Mouse (Mus musculus) G1E (cell line): Measurements from ENCODE around the gene Arhgef6. TPM values are rescaled to one million over a fixed set of nuclear protein-coding genes. Genes with fewer than 3 reads are reported as not detected.

ENCODE experiments used
- ATAC-seq: 2 replicates; pipeline ENCODE4 v1.8.0; 2016; ENCODE audit warnings: mild to moderate bottlenecking; ENCODE audit not compliant: insufficient number of reproducible peaks, poor library complexity, low FRiP score, severe bottlenecking; ENCODE audit errors: extremely low read depth
- DNase-seq: peaks from one replicate; pipeline ENCODE4 v3.0.0; 2012; ENCODE audit warnings: low spot score
- H3K27me3 ChIP-seq: 2 replicates; pipeline ENCODE4 v1.6.1; 2012; ENCODE audit warnings: mild to moderate bottlenecking, low read length, inconsistent platforms; ENCODE audit not compliant: insufficient read depth
- H3K36me3 ChIP-seq: replicated peaks from 2 replicates; pipeline ENCODE3; 2012; ENCODE audit warnings: mild to moderate bottlenecking, inconsistent platforms
- H3K4me1 ChIP-seq: 2 replicates; pipeline ENCODE4 v1.6.1; 2012; ENCODE audit warnings: low read depth, low read length, inconsistent platforms, mixed read lengths; ENCODE audit not compliant: insufficient read depth
- H3K4me3 ChIP-seq: 2 replicates; pipeline ENCODE4 v1.5.1; 2012; ENCODE audit warnings: low read depth, mild to moderate bottlenecking, inconsistent platforms, low read length, moderate library complexity, mixed read lengths
- H3K9me3 ChIP-seq: replicated peaks from 2 replicates; pipeline ENCODE4 v1.6.1; 2012; ENCODE audit warnings: inconsistent platforms
- CTCF ChIP-seq: IDR thresholded peaks from 2 replicates; pipeline ENCODE4 v1.5.1; 2012; ENCODE audit warnings: low read depth, low read length, inconsistent platforms, mixed read lengths
- GATA1 ChIP-seq: IDR thresholded peaks from 2 replicates; pipeline ENCODE4 v1.6.1; 2012; ENCODE audit warnings: borderline replicate concordance, low read length, inconsistent platforms, mixed read lengths
- GATA2 ChIP-seq: IDR thresholded peaks from 2 replicates; pipeline ENCODE4 v1.6.1; 2012; ENCODE audit warnings: low read depth, low read length, inconsistent platforms, borderline replicate concordance
- POLR2AphosphoS5 ChIP-seq: IDR thresholded peaks from 2 replicates; pipeline ENCODE4 v1.6.1; 2012; ENCODE audit warnings: low read depth, low read length, inconsistent platforms; ENCODE audit not compliant: insufficient replicate concordance
- TAL1 ChIP-seq: conservative IDR thresholded peaks from 2 replicates; pipeline ENCODE4 v1.6.1; 2012; ENCODE audit warnings: low read depth, low read length, inconsistent platforms, mixed read lengths
- polyA plus RNA-seq: library from polyadenylated mRNA; stranded (reverse); fragments of >175 nt; gene quantifications from 2 replicates; pipeline ENCODE4 v1.2.3, GENCODE M21; 2012
- total RNA-seq, 2 experiments: library from RNA; stranded (forward) in 1 of 2; stranded (reverse) in 1 of 2; fragments of 200-1000 nt in 1 of 2; fragments of >200 nt in 1 of 2; fragmentation: Nextera tagmentation in 1 of 2; gene quantifications; 2 replicates each; pipeline ENCODE4 v1.2.3; 2014 to 2017

The Arhgef6 gene
- total and polyA plus RNA-seq, 3 experiments, result 0.25 to 7.2 (median 1.1) TPM

- DNase-seq, result no peak
- TF ChIP-seq GATA2 (no peak), CTCF (no peak), POLR2AphosphoS5 (no peak), TAL1 (no peak), GATA1 (no peak)
- Histone ChIP-seq H3K36me3 (no peaks in the 10 kb centered on the region), H3K27me3 (no peaks in the 10 kb centered on the region), H3K4me3 (no peak overlapping the region), H3K9me3 (no peaks in the 10 kb centered on the region), H3K4me1 (no peaks in the 10 kb centered on the region)
- no peak for ATAC-seq
Measured at GRCm38 (mm10) chrX:57238572-57238971, 100.0 kb downstream of the Arhgef6 start.

GRCm38 (mm10) chrX:57235982-57236381, 102.5 kb downstream of the Arhgef6 start:
- no peaks in the 10 kb centered on the region for H3K4me1 ChIP-seq
- H3K36me3 ChIP-seq, result no peaks in the 10 kb centered on the region
- ATAC-seq, result no peak
- H3K9me3 ChIP-seq, result no peaks in the 10 kb centered on the region
- H3K4me3 ChIP-seq, result no peak overlapping the region
- H3K27me3 ChIP-seq, result no peaks in the 10 kb centered on the region
- TF ChIP-seq GATA1, result no peak
- TF ChIP-seq CTCF, result no peak
- no peak for TF ChIP-seq TAL1
- no peak for TF ChIP-seq POLR2AphosphoS5
- TF ChIP-seq GATA2, result no peak
- no peak for DNase-seq

- Histone ChIP-seq H3K9me3 (no peaks in the 10 kb centered on the region), H3K27me3 (no peaks in the 10 kb centered on the region), H3K4me3 (no peak overlapping the region), H3K4me1 (no peaks in the 10 kb centered on the region), H3K36me3 (no peaks in the 10 kb centered on the region)
- DNase-seq, result no peak
- no peak for TF ChIP-seq POLR2AphosphoS5
- no peak for TF ChIP-seq CTCF
- TF ChIP-seq TAL1, result no peak
- TF ChIP-seq GATA2, result no peak
- no peak for TF ChIP-seq GATA1
- no peak for ATAC-seq
Measured at GRCm38 (mm10) chrX:57233596-57233995, 104.9 kb downstream of the Arhgef6 start.

GRCm38 (mm10) chrX:57228178-57228577, 110.4 kb downstream of the Arhgef6 start:
- Histone ChIP-seq H3K4me3 (no peak overlapping the region), H3K4me1 (no peaks in the 10 kb centered on the region), H3K27me3 (no peaks in the 10 kb centered on the region), H3K9me3 (no peaks in the 10 kb centered on the region), H3K36me3 (no peaks in the 10 kb centered on the region)
- TF ChIP-seq GATA1 (no peak), GATA2 (no peak), CTCF (no peak), TAL1 (no peak), POLR2AphosphoS5 (no peak)
- ATAC-seq (no peak), DNase-seq (no peak)

GRCm38 (mm10) chrX:57223301-57223700, 115.2 kb downstream of the Arhgef6 start:
- H3K4me1 ChIP-seq, result no peaks in the 10 kb centered on the region
- H3K4me3 ChIP-seq, result no peak overlapping the region
- H3K9me3 ChIP-seq, result no peaks in the 10 kb centered on the region
- no peaks in the 10 kb centered on the region for H3K27me3 ChIP-seq
- TF ChIP-seq GATA2, result no peak
- no peak for TF ChIP-seq GATA1
- TF ChIP-seq TAL1, result no peak
- no peak for TF ChIP-seq POLR2AphosphoS5
- TF ChIP-seq CTCF, result no peak
- DNase-seq, result no peak
- no peak for ATAC-seq
- no peaks in the 10 kb centered on the region for H3K36me3 ChIP-seq

- TF ChIP-seq GATA2, result no peak
- no peak for TF ChIP-seq GATA1
- TF ChIP-seq CTCF, result no peak
- TF ChIP-seq POLR2AphosphoS5, result no peak
- TF ChIP-seq TAL1, result no peak
- H3K4me3 ChIP-seq, result no peak overlapping the region
- H3K36me3 ChIP-seq, result no peaks in the 10 kb centered on the region
- H3K9me3 ChIP-seq, result no peaks in the 10 kb centered on the region
- no peak for ATAC-seq
- DNase-seq, result no peak
- H3K27me3 ChIP-seq, result no peaks in the 10 kb centered on the region
- H3K4me1 ChIP-seq, result no peaks in the 10 kb centered on the region
Measured at GRCm38 (mm10) chrX:57221881-57222280, 116.6 kb downstream of the Arhgef6 start.

- no peaks in the 10 kb centered on the region for H3K9me3 ChIP-seq
- no peak for DNase-seq
- ATAC-seq, result no peak
- no peaks in the 10 kb centered on the region for H3K36me3 ChIP-seq
- no peaks in the 10 kb centered on the region for H3K27me3 ChIP-seq
- H3K4me1 ChIP-seq, result no peaks in the 10 kb centered on the region
- no peak overlapping the region for H3K4me3 ChIP-seq
- TF ChIP-seq CTCF (no peak), GATA2 (no peak), GATA1 (no peak), POLR2AphosphoS5 (no peak), TAL1 (no peak)
Measured at GRCm38 (mm10) chrX:57219563-57219962, 119.0 kb downstream of the Arhgef6 start.
